Mouse (Mus musculus) heart, embryonic 14.5 days (tissue): ENCODE results near the gene Mrgprx2. TPM values are rescaled to one million over a fixed set of nuclear protein-coding genes. Genes with fewer than 3 reads are reported as not detected.
"Not testable (repeated sequence)": the region's sequence is repeated elsewhere in the genome, so short reads cannot be mapped to it uniquely, and the experiment has no call there.

Experiments used
- ATAC-seq: fragments of 200-750 bp; cut with Nextera tagmentation; 2 replicates; pipeline ENCODE4 v1.8.0; 2017; ENCODE audit warnings: low read depth, moderate TSS enrichment; ENCODE audit not compliant: insufficient number of reproducible peaks, insufficient read depth, low FRiP score
- H3K27ac ChIP-seq, 2 experiments: fragments of 200-500 bp in 1 of 2; fragments of 300-500 bp in 1 of 2; sonication (generic) in 1 of 2; replicated peaks in 1 of 2; 2 replicates each; pipeline ENCODE4 v1.5.1; 2012 to 2014; ENCODE audit warnings: low read depth in 2 of 2, low read length in 2 of 2, control low read depth in 1 of 2, mild to moderate bottlenecking in 1 of 2, mixed read lengths in 1 of 2; ENCODE audit not compliant: control insufficient read depth in 1 of 2, insufficient read depth in 1 of 2
- H3K27me3 ChIP-seq: fragments of 300-500 bp; sonication (generic); 2 replicates; pipeline ENCODE4 v1.6.1; 2014; ENCODE audit warnings: mild to moderate bottlenecking, low read length, control low read depth; ENCODE audit not compliant: control insufficient read depth, insufficient read depth
- H3K36me3 ChIP-seq: fragments of 300-500 bp; sonication (generic); 2 replicates; pipeline ENCODE4 v1.6.1; 2014; ENCODE audit warnings: mild to moderate bottlenecking, control low read depth, low read length, mixed read lengths; ENCODE audit not compliant: control insufficient read depth, insufficient read depth
- H3K4me1 ChIP-seq, 2 experiments: fragments of 200-500 bp in 1 of 2; fragments of 300-500 bp in 1 of 2; sonication (generic) in 1 of 2; 2 replicates each; pipeline ENCODE4 v1.6.1; 2012 to 2014; ENCODE audit warnings: low read length in 2 of 2, control low read depth in 1 of 2, mixed read lengths in 1 of 2; ENCODE audit not compliant: control insufficient read depth in 2 of 2, insufficient read depth in 2 of 2
- H3K4me2 ChIP-seq: fragments of 300-500 bp; sonication (generic); 2 replicates; pipeline ENCODE4 v1.6.1; 2014; ENCODE audit warnings: mild to moderate bottlenecking, low read length
- H3K4me3 ChIP-seq, 2 experiments: fragments of 200-500 bp in 1 of 2; fragments of 300-500 bp in 1 of 2; sonication (generic) in 1 of 2; 2 replicates each; pipeline ENCODE4 v1.5.1; 2012 to 2014; ENCODE audit warnings: low read length in 2 of 2, mild to moderate bottlenecking in 2 of 2, control low read depth in 1 of 2, low read depth in 1 of 2, moderate library complexity in 1 of 2; ENCODE audit not compliant: control insufficient read depth in 1 of 2, insufficient read depth in 1 of 2
- H3K9ac ChIP-seq: fragments of 300-500 bp; sonication (generic); 2 replicates; pipeline ENCODE4 v1.6.1; 2014; ENCODE audit warnings: mild to moderate bottlenecking, low read length
- H3K9me3 ChIP-seq: fragments of 300-500 bp; sonication (generic); 2 replicates; pipeline ENCODE4 v1.6.1; 2016; ENCODE audit warnings: low read length, control low read depth; ENCODE audit not compliant: control insufficient read depth
- WGBS: fragments of 180-500 bp; shearing (Covaris S2); extraction: QIAGEN DNeasy Blood & Tissue Kit; methylation state at CpG from one replicate; pipeline ENCODE4 v1.1.7; 2014; 5-methylcytosine and 5-hydroxymethylcytosine counted together
- polyA plus RNA-seq: library from polyadenylated mRNA; unstranded; fragments of >200 nt; fragmentation: Nextera tagmentation; extraction: Ambion mirVana; gene quantifications from 2 replicates; pipeline ENCODE4 v1.2.1, GENCODE M21; 2014

Gene Mrgprx2
- not detected in 2 replicates for polyA plus RNA-seq

DNA sequence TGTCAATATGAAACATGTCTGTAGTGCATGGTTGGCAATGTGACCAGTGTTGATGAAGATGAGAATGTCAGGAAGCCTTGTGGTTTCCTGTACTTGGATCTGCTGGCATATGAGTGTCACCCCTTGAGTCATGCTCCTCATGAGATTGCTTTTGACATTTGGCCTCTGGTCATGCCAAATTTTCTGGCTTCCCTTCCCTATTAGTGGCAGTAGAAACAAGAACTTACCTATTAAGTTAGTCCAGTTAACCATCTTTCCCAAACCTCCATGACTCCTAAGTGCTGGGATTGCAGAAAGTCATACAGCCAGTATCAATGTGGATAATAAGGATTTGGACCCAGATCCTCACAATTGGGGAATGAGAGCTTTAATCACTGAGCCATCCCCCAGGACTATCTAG lies at the start of gene Mrgprx2:
Gene Mrgprx2 (minus strand): TSS at position 101 of the 400 bp plus-strand sequence.
- Histone ChIP-seq H3K27me3 (no peaks in the 10 kb centered on the region), H3K36me3 (no peaks in the 10 kb centered on the region), H3K27ac (no peak within 1 kb of the TSS), H3K4me3 (no peak within 1 kb of the TSS), H3K4me1 (no peaks in the 10 kb centered on the region), H3K4me2 (no peak within 1 kb of the TSS), H3K9me3 (0 out of 2 replicates have a peak, but pooled peaks cover 11% of the 10 kb centered on the region), H3K9ac (no peak within 1 kb of the TSS)
- ATAC-seq: no peak

DNA sequence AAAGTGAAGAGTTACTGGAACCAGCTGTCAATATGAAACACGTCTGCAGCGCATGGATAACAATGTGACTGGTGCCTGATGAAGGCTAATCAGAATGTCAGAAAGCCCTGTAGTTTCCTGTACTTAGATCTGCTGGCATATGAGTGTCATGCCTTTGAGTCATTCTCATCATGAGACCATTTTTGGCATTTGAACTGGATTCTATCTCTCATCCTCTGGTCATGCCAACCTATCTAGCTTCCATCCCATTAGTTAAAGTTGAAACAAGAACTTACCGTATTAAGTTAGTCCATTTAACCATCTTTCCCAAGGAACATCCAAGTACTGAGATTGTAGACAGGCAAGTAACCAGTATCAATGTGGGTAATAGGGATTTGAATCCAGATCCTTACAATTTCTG lies 42.9 kb downstream of the Mrgprx2 start, which contains the start of gene Mrgprb1:
Gene Mrgprb1 (minus strand): TSS at position 101 of the 400 bp plus-strand sequence.
- 66% methylated on average over 3 of the region's 3 CpGs for WGBS
- H3K4me1 ChIP-seq: no peaks in the 10 kb centered on the region
- no peaks in the 10 kb centered on the region for H3K36me3 ChIP-seq
- no peaks in the 10 kb centered on the region for H3K27me3 ChIP-seq
- H3K4me3 ChIP-seq: no peak within 1 kb of the TSS
- H3K4me2 ChIP-seq: no peak within 1 kb of the TSS
- no peak within 1 kb of the TSS for H3K27ac ChIP-seq
- no peak for ATAC-seq
- peaks cover 8% of the 10 kb centered on the region for H3K9me3 ChIP-seq
- no peak within 1 kb of the TSS for H3K9ac ChIP-seq

DNA sequence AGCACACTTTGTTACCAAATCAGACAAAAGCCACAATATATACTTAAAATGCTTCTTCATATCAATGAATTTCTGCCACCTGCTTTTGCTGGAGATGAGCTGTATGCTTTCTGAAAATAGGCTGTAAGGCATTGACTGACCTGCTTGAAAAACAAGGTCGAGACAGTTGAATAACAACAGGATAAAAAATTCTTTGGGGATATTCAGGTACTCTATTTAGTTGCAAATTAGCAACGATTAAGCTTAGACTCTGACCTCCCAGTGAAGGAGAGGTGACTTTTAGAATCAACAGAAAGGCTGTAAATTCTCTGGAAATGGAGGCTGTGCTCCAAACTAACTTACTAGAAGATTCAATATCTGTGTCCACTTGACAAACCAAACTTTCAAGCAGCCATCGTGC lies 62.5 kb downstream of the Mrgprx2 start:
- Histone ChIP-seq H3K4me3 (no peak overlapping the region), H3K9ac (no peak overlapping the region), H3K9me3 (peaks cover 17% of the 10 kb centered on the region), H3K27ac (no peak overlapping the region), H3K4me2 (no peak overlapping the region), H3K27me3 (no peaks in the 10 kb centered on the region), H3K36me3 (no peaks in the 10 kb centered on the region), H3K4me1 (no peaks in the 10 kb centered on the region)
- WGBS: 40% methylated on average over 3 of the region's 3 CpGs
- no peak for ATAC-seq

DNA sequence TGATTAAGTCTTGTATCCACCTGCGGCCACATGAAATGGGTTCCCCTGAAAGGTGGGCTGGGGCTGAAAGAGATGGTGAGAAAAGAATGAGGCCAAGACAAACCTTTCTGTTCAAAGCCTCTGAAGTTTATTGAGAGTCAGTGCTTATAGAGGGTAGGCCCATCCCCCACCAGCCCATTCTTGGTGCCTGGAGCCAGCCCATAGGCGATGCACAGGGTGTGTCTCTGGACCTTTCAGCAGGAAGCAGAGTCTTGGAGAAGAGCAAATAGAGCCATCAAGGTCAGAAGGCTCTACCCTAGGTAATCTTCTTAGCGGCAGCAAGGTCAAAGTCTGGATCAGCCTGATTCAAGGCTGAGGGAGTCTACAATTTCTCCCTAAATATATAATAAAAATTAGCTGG lies 63.2 kb downstream of the Mrgprx2 start:
- WGBS: 67% methylated on average over 3 of the region's 3 CpGs
- H3K27ac ChIP-seq: not testable (repeated sequence)

More for the DNA sequence above, 63.2 kb downstream of the Mrgprx2 start:
- not testable (repeated sequence) for H3K27me3 ChIP-seq, ATAC-seq, H3K4me1 ChIP-seq, H3K4me3 ChIP-seq, H3K4me2 ChIP-seq, H3K9ac ChIP-seq, H3K36me3 ChIP-seq
- peaks cover 14% of the 10 kb centered on the region; the same call in 1 of the 2 replicates for H3K9me3 ChIP-seq

Other genes starting within 250 kb of the Mrgprx2 start
- not detected in 2 replicates for gene Mrgprb8, start 110.8 kb downstream of the Mrgprx2 start, polyA plus RNA-seq
- not detected in 2 replicates for gene Mrgprb1, start 43.0 kb downstream of the Mrgprx2 start, polyA plus RNA-seq
- gene Mrgprb2, start 58.8 kb upstream of the Mrgprx2 start, polyA plus RNA-seq: not detected in 2 replicates
- not detected in 2 replicates for gene Mrgprb3, start 144.5 kb upstream of the Mrgprx2 start, polyA plus RNA-seq